ENCODE assay signal across 18 mouse cellular contexts in genomic region chr12:13699858-13700257, GRCm38 (mm10).
"Had no signal": no experiment of that assay in that cellular context is flagged by ENCODE, and none has a peak within 500 bp of the region (broad histone marks: within the 10 kb centered on the region; RNA-seq: fewer than 3 reads in every experiment).

No protein-coding gene starts in this region.

- H3K4me1 ChIP-seq: midbrain, embryonic 10.5 days; midbrain, embryonic 12.5 days; neural tube, embryonic 13.5 days; neural tube, embryonic 15.5 days had no signal

- H3K4me3 ChIP-seq: midbrain, embryonic 10.5 days; midbrain, embryonic 12.5 days; myocyte; neural tube, embryonic 13.5 days; neural tube, embryonic 15.5 days had no signal

- H3K36me3 ChIP-seq: midbrain, embryonic 10.5 days; midbrain, embryonic 12.5 days; neural tube, embryonic 13.5 days; neural tube, embryonic 15.5 days had no signal

- H3K27me3 ChIP-seq: midbrain, embryonic 12.5 days; neural tube, embryonic 13.5 days; neural tube, embryonic 15.5 days had no signal

- H3K4me2 ChIP-seq: lung, embryonic 14.5 days; midbrain, embryonic 12.5 days; neural tube, embryonic 13.5 days; neural tube, embryonic 15.5 days had no signal

- H3K27ac ChIP-seq: midbrain, embryonic 10.5 days; midbrain, embryonic 12.5 days; neural tube, embryonic 13.5 days; neural tube, embryonic 15.5 days had no signal

- ATAC-seq: midbrain, embryonic 16.5 days had no signal

- DNase-seq: lung, adult 18-20 months; lung, embryonic 14.5 days; lung, postnatal 10 days; lung, postnatal 4 days; midbrain, embryonic 14.5 days; retina, postnatal 1 day; right cerebral cortex, postnatal 25 days; right cerebral cortex, postnatal 4 days; spleen, adult 18-20 months; thymus, adult 2 months; thymus, postnatal 25 days; thymus, postnatal 4 days had no signal

- H3K9me3 ChIP-seq: midbrain, embryonic 10.5 days; midbrain, embryonic 12.5 days; neural tube, embryonic 13.5 days; neural tube, embryonic 15.5 days had no signal

- H3K9ac ChIP-seq: lung, embryonic 14.5 days; midbrain, embryonic 12.5 days; neural tube, embryonic 13.5 days; neural tube, embryonic 15.5 days had no signal
